Mouse (Mus musculus): ENCODE measurements at regions not wholly inside any gene's neighbourhood (a gene's known extent, or its start where the extent isn't known, plus 50 kb on each side); places are given as distances from the start of the nearest gene placed in this dataset.

- TF ChIP-seq CTCF (IDR thresholded peaks at IDR 0.05; ENCODE audit: control insufficient read depth, insufficient read depth, insufficient replicate concordance, low read depth, low read length): no peak
- TF ChIP-seq POLR2A (IDR thresholded peaks at IDR 0.05; ENCODE audit: control insufficient read depth, low read depth, low read length): no peak
Observed at GRCm38 (mm10) chr10:117499864-117500453, 120.1 kb upstream of the Cpsf6 start.

Data from testis, adult 2 months (tissue).